Mouse (Mus musculus): ENCODE measurements around the gene Adra2b. TPM values are rescaled to one million over a fixed set of nuclear protein-coding genes. Genes with fewer than 3 reads are reported as not detected.

Adra2b gene
- polyA plus RNA-seq, 1 experiment from 2014 or later, result 20.7 TPM

DNA sequence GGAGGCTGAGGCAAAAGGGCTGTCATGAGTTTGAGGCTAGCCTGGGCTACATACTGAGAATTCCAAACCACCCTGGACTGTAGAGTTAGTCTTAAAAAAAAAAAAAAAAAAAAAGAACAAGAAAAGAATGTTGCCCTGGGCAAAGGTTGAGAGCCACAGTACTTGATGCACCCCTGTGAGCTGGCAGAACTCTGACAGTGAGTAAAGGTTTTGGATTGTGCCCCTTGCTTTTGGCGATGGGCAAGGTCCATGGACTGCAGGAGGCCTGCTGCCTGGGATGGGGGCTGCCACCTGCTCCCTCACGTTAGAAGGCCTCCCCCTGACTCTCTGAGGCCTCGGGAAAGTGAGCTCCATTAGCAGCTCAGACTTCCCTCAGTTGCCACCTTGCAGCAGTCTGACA lies 53.7 kb downstream of the Adra2b start:
- H3K4me3 ChIP-seq (ENCODE audit: low read depth, low read length), result no peak overlapping the region
- H3K36me3 ChIP-seq (ENCODE audit: control insufficient read depth, insufficient read depth, low read length), result no peaks in the 10 kb centered on the region
- H3K9me3 ChIP-seq (ENCODE audit: control insufficient read depth, low read length), result no peaks in the 10 kb centered on the region
- ATAC-seq (replicated peaks; ENCODE audit: low FRiP score), result no peak
- no peak overlapping the region for H3K9ac ChIP-seq (ENCODE audit: low read depth, low read length)
- H3K27ac ChIP-seq (ENCODE audit: low read depth, low read length), result no peak overlapping the region
- 57% methylated on average over 3 of the region's 3 CpGs for WGBS
- no peak overlapping the region for H3K4me2 ChIP-seq
- H3K27me3 ChIP-seq (replicated peaks; ENCODE audit: control insufficient read depth, insufficient read depth, low read length), result no peaks in the 10 kb centered on the region
- no peaks in the 10 kb centered on the region for H3K4me1 ChIP-seq (replicated peaks; ENCODE audit: control insufficient read depth, insufficient read depth, low read length)
- DNase-seq (ENCODE audit: low spot score), result no peak

Other genes with a start within 250 kb of the Adra2b start
- gene Ncaph, start 229.3 kb upstream of the Adra2b start, polyA plus RNA-seq (2014; fragmentation: Nextera tagmentation; extraction: Ambion mirVana), result 89.9 and 105 TPM in 2 replicates
- gene Itpripl1, start 219.8 kb upstream of the Adra2b start, polyA plus RNA-seq (2014; fragmentation: Nextera tagmentation; extraction: Ambion mirVana), result 32.1 and 33.4 TPM in 2 replicates
- gene 1810024B03Rik, start 154.9 kb upstream of the Adra2b start, polyA plus RNA-seq (2014; fragmentation: Nextera tagmentation; extraction: Ambion mirVana), result 2.4 and 2.7 TPM in 2 replicates
- 75.3 and 86.7 TPM in 2 replicates for gene Snrnp200, start 154.8 kb upstream of the Adra2b start, polyA plus RNA-seq (2014; fragmentation: Nextera tagmentation; extraction: Ambion mirVana)
- gene Ciao1, start 115.4 kb upstream of the Adra2b start, polyA plus RNA-seq (2014; fragmentation: Nextera tagmentation; extraction: Ambion mirVana), result 72.1 and 72.6 TPM in 2 replicates
- gene Tmem127, start 115.3 kb upstream of the Adra2b start, polyA plus RNA-seq (2014; fragmentation: Nextera tagmentation; extraction: Ambion mirVana), result 16.9 and 18.2 TPM in 2 replicates
- 88.9 and 99.6 TPM in 2 replicates for gene Stard7, start 93.0 kb upstream of the Adra2b start, polyA plus RNA-seq (2014; fragmentation: Nextera tagmentation; extraction: Ambion mirVana)
- 8.8 and 10.1 TPM in 2 replicates for gene Dusp2, start 27.0 kb upstream of the Adra2b start, polyA plus RNA-seq (2014; fragmentation: Nextera tagmentation; extraction: Ambion mirVana)
- not detected in 2 replicates for gene Astl, start 24.6 kb upstream of the Adra2b start, polyA plus RNA-seq (2014; fragmentation: Nextera tagmentation; extraction: Ambion mirVana)
- 0.43 and 0.92 TPM in 2 replicates for gene Gpat2, start 62.0 kb downstream of the Adra2b start, polyA plus RNA-seq (2014; fragmentation: Nextera tagmentation; extraction: Ambion mirVana)
- gene Fahd2a, start 81.4 kb downstream of the Adra2b start, polyA plus RNA-seq (2014; fragmentation: Nextera tagmentation; extraction: Ambion mirVana), result 16.6 and 19.9 TPM in 2 replicates
- gene Kcnip3, start 158.9 kb downstream of the Adra2b start, polyA plus RNA-seq (2014; fragmentation: Nextera tagmentation; extraction: Ambion mirVana), result 1.3 and 1.4 TPM in 2 replicates
- 0.23 and 0.25 TPM in 2 replicates for gene Prom2, start 178.3 kb downstream of the Adra2b start, polyA plus RNA-seq (2014; fragmentation: Nextera tagmentation; extraction: Ambion mirVana)
- 3.2 and 4.0 TPM in 2 replicates for gene Zfp661, start 223.9 kb downstream of the Adra2b start, polyA plus RNA-seq (2014; fragmentation: Nextera tagmentation; extraction: Ambion mirVana)
- gene Mrps5, start 224.0 kb downstream of the Adra2b start, polyA plus RNA-seq (2014; fragmentation: Nextera tagmentation; extraction: Ambion mirVana), result 202 and 214 TPM in 2 replicates